Mouse (Mus musculus) stomach, postnatal 0 days (tissue): ENCODE data around the gene Ripor2.

Source experiments
- CTCF ChIP-seq: IDR thresholded peaks from 2 replicates; pipeline ENCODE4 v1.5.1; 2016; ENCODE audit warnings: antibody characterized with exemption, low read depth, mild to moderate bottlenecking, moderate library complexity
- EP300 ChIP-seq: optimal IDR thresholded peaks from 2 replicates; pipeline ENCODE3; 2016; ENCODE audit warnings: antibody characterized with exemption

DNA sequence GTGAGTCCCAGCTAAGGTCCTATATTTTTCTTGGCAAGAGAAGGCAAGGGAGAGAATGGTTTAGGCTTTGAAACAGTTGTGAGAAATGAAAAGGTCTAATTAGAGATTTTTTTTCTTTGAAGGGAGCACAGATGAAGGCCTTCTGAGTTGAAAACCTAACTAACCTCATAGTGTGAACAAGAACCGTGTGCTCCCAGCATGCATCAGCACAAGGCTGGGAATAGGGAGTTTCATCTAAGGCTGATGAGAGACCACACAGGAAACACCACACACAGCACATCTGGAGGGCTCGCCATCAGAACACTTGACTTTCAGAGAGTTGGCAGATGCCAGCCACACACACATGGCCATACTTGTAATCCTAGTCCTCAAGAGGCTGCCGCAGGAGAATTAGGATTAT, 12.3 kb downstream of the Ripor2 start:
- TF ChIP-seq CTCF (no peak), EP300 (no peak)
